Mouse (Mus musculus) forebrain, postnatal 0 days (tissue): Measurements from ENCODE around the gene Ttc24. TPM values are rescaled to one million over a fixed set of nuclear protein-coding genes. Genes with fewer than 3 reads are reported as not detected.

ENCODE experiments used
- ATAC-seq: fragments of 200-750 bp; cut with Nextera tagmentation; 2 replicates; pipeline ENCODE4 v1.8.0; 2017; ENCODE audit warnings: mild to moderate bottlenecking, moderate library complexity
- DNase-seq: peaks from one replicate; pipeline ENCODE4 v3.0.0-alpha.2; 2015
- H3K27ac ChIP-seq: fragments of 300-500 bp; sonication (generic); 2 replicates; pipeline ENCODE4 v1.5.1; 2014; ENCODE audit warnings: low read depth, mild to moderate bottlenecking, antibody characterized with exemption, low read length, moderate library complexity, mixed read lengths
- H3K27me3 ChIP-seq: fragments of 300-500 bp; sonication (generic); 2 replicates; pipeline ENCODE4 v1.6.1; 2014; ENCODE audit warnings: mild to moderate bottlenecking, low read length, mixed read lengths; ENCODE audit not compliant: insufficient read depth
- H3K36me3 ChIP-seq: fragments of 300-500 bp; sonication (generic); 2 replicates; pipeline ENCODE4 v1.6.1; 2014; ENCODE audit warnings: mild to moderate bottlenecking, moderate library complexity; ENCODE audit not compliant: insufficient read depth
- H3K4me1 ChIP-seq: fragments of 300-500 bp; sonication (generic); 2 replicates; pipeline ENCODE4 v1.6.1; 2014; ENCODE audit warnings: antibody characterized with exemption; ENCODE audit not compliant: insufficient read depth
- H3K4me2 ChIP-seq: fragments of 300-500 bp; sonication (generic); 2 replicates; pipeline ENCODE4 v1.6.1; 2014; ENCODE audit warnings: low read depth, mild to moderate bottlenecking, moderate library complexity
- H3K4me3 ChIP-seq: fragments of 300-500 bp; sonication (generic); 2 replicates; pipeline ENCODE4 v1.5.1; 2014; ENCODE audit warnings: low read depth, low read length, mixed read lengths
- H3K9ac ChIP-seq: fragments of 300-500 bp; sonication (generic); 2 replicates; pipeline ENCODE4 v1.6.1; 2014; ENCODE audit warnings: mild to moderate bottlenecking
- H3K9me3 ChIP-seq: fragments of 300-500 bp; sonication (generic); 2 replicates; pipeline ENCODE4 v1.6.1; 2016; ENCODE audit warnings: low read length
- CTCF ChIP-seq: sonication (generic); IDR thresholded peaks from 2 replicates; pipeline ENCODE4 v1.5.1; 2016; ENCODE audit warnings: antibody characterized with exemption, control low read depth, low read depth
- WGBS: fragments of 180-500 bp; shearing (Covaris S2); extraction: QIAGEN DNeasy Blood & Tissue Kit; methylation state at CpG from one replicate; pipeline ENCODE4 v1.1.7; 2014; 5-methylcytosine and 5-hydroxymethylcytosine counted together
- polyA plus RNA-seq: library from polyadenylated mRNA; unstranded; fragments of >200 nt; fragmentation: Nextera tagmentation; extraction: Ambion mirVana; gene quantifications from 2 replicates; pipeline ENCODE4 v1.2.1, GENCODE M21; 2015
- total RNA-seq: library from RNA; depleted of rRNA; stranded (reverse); fragments of >200 nt; gene quantifications from 2 replicates; pipeline ENCODE4 v1.2.3, GENCODE M21; 2014

The Ttc24 gene
- total and polyA plus RNA-seq, 2 experiments from 2014 or later, result 0.05 TPM; not detected in 1

DNA sequence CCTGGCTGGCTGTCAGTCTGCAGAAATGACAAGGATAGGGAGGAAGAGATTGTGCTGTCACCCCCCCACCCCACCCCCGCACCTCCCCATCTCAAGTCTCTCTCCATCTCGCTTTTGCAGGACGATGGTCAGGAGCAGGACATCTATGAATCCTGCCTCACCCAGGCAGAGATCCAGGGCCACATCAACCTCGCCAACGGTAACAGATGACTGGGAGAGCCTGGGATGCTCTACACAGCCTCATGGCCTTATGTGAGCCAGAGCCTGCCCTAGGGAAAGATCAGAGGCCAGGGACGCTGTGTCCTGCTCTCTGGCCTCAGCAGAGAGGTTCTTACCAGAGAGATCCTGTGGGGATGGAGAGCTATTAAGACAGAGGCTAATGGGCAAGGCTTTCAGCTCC, 12.5 kb upstream of the Ttc24 start:
- H3K9ac ChIP-seq, result no peak overlapping the region
- H3K27me3 ChIP-seq, result no peaks in the 10 kb centered on the region
- no peaks in the 10 kb centered on the region for H3K36me3 ChIP-seq
- no peak overlapping the region for H3K4me3 ChIP-seq
- DNase-seq (no peak), ATAC-seq (no peak)
- H3K9me3 ChIP-seq, result no peaks in the 10 kb centered on the region
- no peak overlapping the region for H3K27ac ChIP-seq
- no peaks in the 10 kb centered on the region for H3K4me1 ChIP-seq
- WGBS, result 94% methylated on average over 6 of the region's 6 CpGs
- TF ChIP-seq CTCF, result no peak
- H3K4me2 ChIP-seq, result no peak overlapping the region

DNA sequence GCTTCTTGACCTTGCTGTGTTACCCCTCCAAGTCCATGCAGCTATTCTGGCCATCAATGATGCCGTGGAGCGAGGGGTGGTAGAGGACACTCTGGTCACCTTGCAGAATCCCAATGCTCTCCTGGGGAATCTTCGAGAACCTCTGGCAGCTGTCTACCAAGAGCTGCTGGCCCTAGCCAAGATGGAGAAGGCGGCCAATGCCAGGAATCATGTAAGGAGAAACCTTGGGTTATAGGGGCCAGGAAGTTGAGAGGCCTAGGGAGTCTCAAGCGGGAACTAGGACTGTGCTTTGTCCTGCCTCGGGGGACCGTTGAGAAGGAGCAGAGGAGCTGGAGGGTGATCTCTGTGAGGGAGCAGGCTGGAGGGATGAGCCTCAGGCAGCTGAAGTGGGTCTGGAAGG, 12.0 kb upstream of the Ttc24 start:
- Histone ChIP-seq H3K9me3 (no peaks in the 10 kb centered on the region), H3K4me1 (no peaks in the 10 kb centered on the region), H3K27me3 (no peaks in the 10 kb centered on the region), H3K4me2 (no peak overlapping the region), H3K9ac (no peak overlapping the region), H3K4me3 (no peak overlapping the region), H3K36me3 (no peaks in the 10 kb centered on the region), H3K27ac (no peak overlapping the region)
- no peak for TF ChIP-seq CTCF
- 94% methylated on average over 7 of the region's 7 CpGs for WGBS
- ATAC-seq, result no peak
- no peak for DNase-seq

DNA sequence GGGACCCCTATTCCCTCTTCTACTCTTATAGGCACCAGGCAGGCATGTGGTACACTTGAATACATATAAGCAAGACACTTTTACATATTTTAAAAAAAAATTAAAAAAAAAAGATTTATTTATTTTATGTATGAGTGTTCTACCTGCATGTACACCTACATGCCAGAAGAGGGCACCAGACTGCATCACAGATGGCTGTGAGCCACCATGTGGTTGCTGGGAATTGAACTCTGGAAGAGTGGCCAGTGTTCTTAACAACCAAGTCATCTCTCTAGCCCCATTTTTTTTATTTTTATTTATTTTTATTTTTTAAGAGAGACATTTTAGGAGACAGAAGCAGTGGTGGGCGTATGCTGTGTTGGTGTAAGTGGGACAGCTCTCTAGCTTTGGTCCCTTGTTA, 9.6 kb upstream of the Ttc24 start:
- TF ChIP-seq CTCF, result peak; percentile 79

DNA sequence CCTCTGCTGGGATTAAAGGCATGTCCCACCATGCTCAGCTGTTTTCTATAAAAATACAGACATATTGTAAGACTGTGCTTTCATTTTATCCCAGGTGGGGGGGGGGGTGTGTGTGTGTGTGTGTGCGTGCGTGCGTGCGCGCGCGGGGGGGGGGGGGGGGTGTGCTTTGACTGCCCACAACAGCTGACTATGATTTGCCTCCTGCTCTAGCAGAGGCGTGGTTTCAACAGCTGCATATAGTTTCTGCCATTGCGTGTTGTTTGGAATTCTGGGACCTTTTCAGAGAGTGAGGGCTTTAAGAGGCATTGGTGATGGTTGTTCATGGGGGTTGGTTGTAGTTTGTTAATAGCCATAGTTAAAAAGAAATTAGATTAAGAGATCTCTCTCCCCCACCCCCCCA, 7.4 kb upstream of the Ttc24 start:
- no peaks in the 10 kb centered on the region for H3K4me1 ChIP-seq
- H3K9ac ChIP-seq, result no peak overlapping the region
- no peak overlapping the region for H3K27ac ChIP-seq
- no peak for TF ChIP-seq CTCF
- H3K36me3 ChIP-seq, result no peaks in the 10 kb centered on the region
- H3K9me3 ChIP-seq, result no peaks in the 10 kb centered on the region
- H3K4me2 ChIP-seq, result no peak overlapping the region
- no peaks in the 10 kb centered on the region for H3K27me3 ChIP-seq
- 84% methylated on average over 6 of the region's 9 CpGs for WGBS
- no peak for DNase-seq
- ATAC-seq, result no peak
- H3K4me3 ChIP-seq, result no peak overlapping the region

More for the DNA sequence above, 9.6 kb upstream of the Ttc24 start:
- Histone ChIP-seq H3K9me3 (no peaks in the 10 kb centered on the region), H3K27ac (no peak overlapping the region), H3K36me3 (no peaks in the 10 kb centered on the region), H3K27me3 (no peaks in the 10 kb centered on the region), H3K4me2 (no peak overlapping the region), H3K4me3 (no peak overlapping the region), H3K9ac (no peak overlapping the region), H3K4me1 (no peaks in the 10 kb centered on the region)
- 86% methylated on average over 1 of the region's 1 CpGs for WGBS
- no peak for ATAC-seq
- DNase-seq, result peak; percentile 41

DNA sequence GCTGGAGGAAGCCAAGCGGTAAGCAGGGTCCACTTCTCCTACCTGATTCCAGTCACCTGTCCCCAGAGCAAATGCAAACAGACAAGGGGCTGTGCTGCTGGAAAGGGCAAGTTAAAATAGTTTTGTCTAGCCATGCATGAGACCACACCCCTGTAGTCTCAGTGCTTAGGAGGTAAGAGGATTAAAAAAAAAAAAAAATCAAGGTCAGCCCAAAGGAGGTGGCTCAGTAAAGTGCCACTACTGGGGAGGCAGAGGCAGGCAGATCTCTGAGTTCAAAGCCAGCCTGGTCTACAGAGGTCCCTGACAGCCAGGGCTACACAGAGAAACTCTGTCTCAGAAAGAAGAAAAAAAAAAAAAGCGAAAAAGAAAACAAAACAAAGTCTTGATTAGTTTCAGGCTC, 5.9 kb upstream of the Ttc24 start:
- no peak for ATAC-seq
- WGBS, result 93% methylated on average over 2 of the region's 2 CpGs

DNA sequence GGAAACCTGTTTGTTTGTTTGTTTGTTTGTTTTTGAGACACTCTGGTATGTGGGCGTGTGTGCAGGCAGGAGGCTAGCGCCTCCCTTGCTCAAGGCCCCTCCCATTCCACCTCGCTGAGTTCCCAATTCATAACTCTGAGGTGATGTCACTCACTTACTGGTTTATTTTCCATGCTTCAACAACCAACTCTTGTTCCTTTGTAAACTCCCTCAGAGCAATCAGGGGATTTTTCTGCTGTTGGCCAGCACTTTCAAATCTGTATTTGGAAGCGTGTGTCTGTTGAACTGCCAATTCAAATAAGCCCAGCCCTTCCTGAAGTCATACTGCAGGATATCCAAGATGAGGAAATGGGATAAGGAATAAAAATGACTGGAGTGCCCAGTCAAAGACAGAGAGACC, 4.6 kb upstream of the Ttc24 start:
- no peaks in the 10 kb centered on the region for H3K27me3 ChIP-seq
- no peak overlapping the region for H3K4me3 ChIP-seq
- TF ChIP-seq CTCF, result no peak
- no peak overlapping the region for H3K27ac ChIP-seq
- WGBS, result 3% methylated on average over 4 of the region's 4 CpGs
- H3K4me1 ChIP-seq, result no peaks in the 10 kb centered on the region
- H3K4me2 ChIP-seq, result peak overlapping the region; percentile 91; the same call in 1 of the 2 replicates
- ATAC-seq (no peak), DNase-seq (no peak)
- H3K36me3 ChIP-seq, result no peaks in the 10 kb centered on the region
- no peak overlapping the region for H3K9ac ChIP-seq
- no peaks in the 10 kb centered on the region for H3K9me3 ChIP-seq

More for the DNA sequence above, 5.9 kb upstream of the Ttc24 start:
- no peaks in the 10 kb centered on the region for H3K36me3 ChIP-seq
- no peak overlapping the region for H3K27ac ChIP-seq
- H3K4me3 ChIP-seq, result no peak overlapping the region
- H3K27me3 ChIP-seq, result no peaks in the 10 kb centered on the region
- H3K9ac ChIP-seq, result no peak overlapping the region
- TF ChIP-seq CTCF, result no peak
- no peaks in the 10 kb centered on the region for H3K9me3 ChIP-seq
- H3K4me2 ChIP-seq, result no peak overlapping the region
- DNase-seq, result no peak
- no peaks in the 10 kb centered on the region for H3K4me1 ChIP-seq

DNA sequence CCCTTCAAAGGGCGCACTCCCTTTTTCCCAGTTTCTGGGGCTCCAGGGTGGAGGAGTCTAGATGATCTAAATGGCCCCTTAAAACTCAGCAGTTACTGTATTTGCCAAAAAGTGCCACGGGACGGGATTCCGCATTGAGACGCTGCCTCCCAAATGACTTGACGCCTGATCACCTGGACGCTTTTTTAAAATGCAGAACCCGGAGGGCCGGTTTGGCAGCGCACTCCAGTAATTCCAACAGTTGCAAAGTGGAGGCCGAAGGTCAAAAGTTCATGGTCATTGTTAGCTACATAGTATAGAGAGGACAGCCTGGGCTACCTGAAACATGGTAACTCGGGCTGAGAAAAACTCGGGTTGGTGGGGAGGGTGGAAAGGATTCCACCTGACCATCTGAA, 4.1 kb upstream of the Ttc24 start:
- Histone ChIP-seq H3K36me3 (no peaks in the 10 kb centered on the region), H3K9me3 (no peaks in the 10 kb centered on the region), H3K4me1 (no peaks in the 10 kb centered on the region), H3K4me3 (peak overlapping the region; percentile 39), H3K27me3 (no peaks in the 10 kb centered on the region), H3K4me2 (peak overlapping the region; percentile 91), H3K9ac (no peak overlapping the region), H3K27ac (no peak overlapping the region)
- no peak for ATAC-seq
- TF ChIP-seq CTCF, result no peak
- no peak for DNase-seq
- under 1% methylated on average over 13 of the region's 13 CpGs for WGBS
